Mouse (Mus musculus): ENCODE results near the gene Acadm. TPM values are rescaled to one million over a fixed set of nuclear protein-coding genes. Genes with fewer than 3 reads are reported as not detected.
A peak's percentile ranks its signal among the peaks of the same experiment; 100 is the strongest.

Acadm gene
- total and polyA plus RNA-seq, 2 experiments: 91.8 to 383 TPM

DNA sequence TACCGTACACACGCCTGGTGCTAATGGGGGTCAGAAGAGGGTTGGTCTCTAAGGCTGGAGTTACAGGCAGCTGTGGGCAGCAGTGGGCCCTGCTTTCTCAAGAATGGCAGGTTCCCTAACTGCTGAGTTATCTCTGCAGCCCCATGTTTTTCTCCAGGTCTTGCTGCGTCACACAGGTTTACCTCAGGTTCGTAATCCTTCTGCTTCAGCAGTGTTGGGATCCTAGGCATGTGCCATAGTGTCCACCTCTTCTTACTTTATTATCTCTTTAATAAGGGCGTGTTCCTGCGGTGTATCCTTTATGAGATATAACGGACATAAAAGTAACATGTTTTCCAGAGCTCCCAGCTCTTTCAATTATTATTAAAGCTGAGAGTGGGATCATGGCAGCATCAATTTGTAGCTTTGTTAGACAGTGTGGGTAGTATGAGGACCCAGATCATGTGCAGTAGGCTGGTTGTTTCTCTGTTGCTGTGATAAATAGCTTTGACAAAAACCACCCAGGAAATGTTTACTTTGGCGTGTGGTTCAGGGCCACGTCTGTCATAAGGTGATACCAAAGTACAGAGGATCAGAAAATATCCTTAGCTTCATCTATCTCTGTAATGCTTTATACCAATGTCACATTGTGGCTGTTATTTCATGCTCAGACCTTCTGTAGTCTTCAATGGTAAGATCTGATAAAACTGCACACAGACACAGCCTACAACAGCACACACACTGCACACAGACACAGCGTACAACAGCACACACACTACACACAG is 23.1 kb downstream of the Acadm start:
- peaks cover 29% of the 10 kb centered on the region for H3K36me3 ChIP-seq (ENCODE audit: control insufficient read depth, insufficient read depth, low read length)
- H3K4me1 ChIP-seq (ENCODE audit: control insufficient read depth, insufficient read depth, low read length): peaks cover 5% of the 10 kb centered on the region; the same call in 1 of the 2 replicates
- peak; percentile 83 for DNase-seq (ENCODE audit: extremely low read depth, low read depth, low spot score)
- no peak for TF ChIP-seq POLR2A (IDR thresholded peaks at IDR 0.05; ENCODE audit: extremely low read depth, insufficient read depth, low read length)
- TF ChIP-seq CTCF (IDR thresholded peaks at IDR 0.05; ENCODE audit: low read depth, low read length): no peak
- H3K9ac ChIP-seq (ENCODE audit: low read depth, low read length): peak overlapping the region; percentile 19; the same call in 1 of the 2 replicates
- H3K27ac ChIP-seq (replicated peaks; ENCODE audit: insufficient read depth, low read depth, low read length): no peak overlapping the region; the same call in 1 of the 2 replicates
- H3K27me3 ChIP-seq (ENCODE audit: control insufficient read depth, insufficient read depth, low read length): no peaks in the 10 kb centered on the region
- H3K79me2 ChIP-seq (ENCODE audit: control insufficient read depth, insufficient read depth, low read length): no peaks in the 10 kb centered on the region
- H3K4me3 ChIP-seq (ENCODE audit: insufficient read depth, low read depth, low read length): no peak overlapping the region
- WGBS: 76% methylated on average over 10 of the region's 10 CpGs

DNA sequence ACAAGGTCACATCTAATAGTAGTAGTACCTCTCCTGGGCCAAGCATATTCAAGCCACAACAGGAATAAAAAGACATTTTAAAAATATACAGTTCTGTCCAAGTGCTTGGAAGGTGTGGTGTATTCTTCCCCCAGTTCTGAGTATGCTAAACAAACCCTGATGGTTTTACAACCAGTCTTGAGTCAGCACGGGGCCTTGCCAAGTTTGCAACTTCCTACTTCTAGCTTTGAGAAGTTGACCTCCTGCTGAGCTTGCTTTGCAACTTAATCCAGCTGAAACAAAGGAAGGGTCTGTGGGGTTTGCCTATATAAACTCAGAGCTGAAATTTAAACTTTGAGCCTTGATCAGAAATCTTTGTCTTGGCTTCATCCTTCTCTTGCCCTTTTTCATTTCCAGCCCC is 27.2 kb downstream of the Acadm start:
- TF ChIP-seq POLR2A (IDR thresholded peaks at IDR 0.05; ENCODE audit: extremely low read depth, insufficient read depth, low read length) (no peak), CTCF (IDR thresholded peaks at IDR 0.05; ENCODE audit: low read depth, low read length) (no peak)
- Histone ChIP-seq H3K9ac (ENCODE audit: low read depth, low read length) (no peak overlapping the region), H3K36me3 (ENCODE audit: control insufficient read depth, insufficient read depth, low read length) (peaks cover 8% of the 10 kb centered on the region), H3K4me3 (ENCODE audit: insufficient read depth, low read depth, low read length) (no peak overlapping the region), H3K27me3 (ENCODE audit: control insufficient read depth, insufficient read depth, low read length) (no peaks in the 10 kb centered on the region), H3K27ac (replicated peaks; ENCODE audit: insufficient read depth, low read depth, low read length) (no peak overlapping the region), H3K4me1 (ENCODE audit: control insufficient read depth, insufficient read depth, low read length) (peaks cover 8% of the 10 kb centered on the region; the same call in 1 of the 2 replicates), H3K79me2 (ENCODE audit: control insufficient read depth, insufficient read depth, low read length) (peaks cover 2% of the 10 kb centered on the region; the same call in 1 of the 2 replicates)
- no peak for DNase-seq (ENCODE audit: extremely low read depth, low read depth, low spot score)
- 49% methylated on average over 1 of the region's 1 CpGs for WGBS

DNA sequence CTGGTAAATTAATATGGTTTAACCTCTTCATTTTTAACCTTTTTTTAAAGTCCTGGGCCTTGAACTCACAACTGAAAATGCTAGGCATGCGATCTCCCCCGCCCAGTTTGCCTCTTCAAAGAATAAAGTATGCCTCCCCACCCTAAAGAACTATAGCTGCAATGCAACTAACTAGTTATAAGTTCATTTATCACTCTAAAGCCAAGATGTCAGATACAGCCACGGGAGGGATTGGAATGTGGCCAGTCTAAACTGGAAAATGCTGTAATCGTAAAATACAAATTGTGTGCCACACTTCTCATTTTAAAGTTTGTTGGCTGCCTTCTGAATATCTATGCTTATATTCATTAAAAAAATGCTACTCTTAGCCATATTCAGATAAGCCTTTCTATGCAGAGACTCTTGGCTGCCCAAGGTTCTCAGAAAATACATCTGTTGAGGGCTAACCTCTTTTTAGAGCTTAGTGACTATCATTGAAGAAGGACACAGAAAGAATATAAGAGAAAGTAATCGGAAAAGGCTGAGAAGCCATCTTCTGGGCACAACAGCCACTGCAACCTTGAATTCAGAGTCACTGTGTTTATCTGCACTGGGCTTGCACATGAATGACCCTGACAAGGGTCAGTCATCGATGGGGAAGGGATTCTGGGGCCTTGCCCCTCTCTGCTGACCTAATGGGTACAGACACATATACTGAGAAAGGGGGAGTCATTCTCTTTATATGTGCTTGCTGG is 30.8 kb downstream of the Acadm start:
- TF ChIP-seq POLR2A (IDR thresholded peaks at IDR 0.05; ENCODE audit: extremely low read depth, insufficient read depth, low read length) (no peak), CTCF (IDR thresholded peaks at IDR 0.05; ENCODE audit: low read depth, low read length) (no peak)
- 20% methylated on average over 6 of the region's 6 CpGs for WGBS
- Histone ChIP-seq H3K36me3 (ENCODE audit: control insufficient read depth, insufficient read depth, low read length) (peaks cover 25% of the 10 kb centered on the region), H3K27me3 (ENCODE audit: control insufficient read depth, insufficient read depth, low read length) (no peaks in the 10 kb centered on the region), H3K4me3 (ENCODE audit: insufficient read depth, low read depth, low read length) (peak overlapping the region; percentile 92; the same call in 1 of the 2 replicates), H3K79me2 (ENCODE audit: control insufficient read depth, insufficient read depth, low read length) (peaks cover 2% of the 10 kb centered on the region; the same call in 1 of the 2 replicates), H3K4me1 (ENCODE audit: control insufficient read depth, insufficient read depth, low read length) (peaks cover 24% of the 10 kb centered on the region), H3K27ac (replicated peaks; ENCODE audit: insufficient read depth, low read depth, low read length) (peak overlapping the region; percentile 27; the same call in 1 of the 2 replicates), H3K9ac (ENCODE audit: low read depth, low read length) (no peak overlapping the region)
- peak; percentile 29 for DNase-seq (ENCODE audit: extremely low read depth, low read depth, low spot score)

DNA sequence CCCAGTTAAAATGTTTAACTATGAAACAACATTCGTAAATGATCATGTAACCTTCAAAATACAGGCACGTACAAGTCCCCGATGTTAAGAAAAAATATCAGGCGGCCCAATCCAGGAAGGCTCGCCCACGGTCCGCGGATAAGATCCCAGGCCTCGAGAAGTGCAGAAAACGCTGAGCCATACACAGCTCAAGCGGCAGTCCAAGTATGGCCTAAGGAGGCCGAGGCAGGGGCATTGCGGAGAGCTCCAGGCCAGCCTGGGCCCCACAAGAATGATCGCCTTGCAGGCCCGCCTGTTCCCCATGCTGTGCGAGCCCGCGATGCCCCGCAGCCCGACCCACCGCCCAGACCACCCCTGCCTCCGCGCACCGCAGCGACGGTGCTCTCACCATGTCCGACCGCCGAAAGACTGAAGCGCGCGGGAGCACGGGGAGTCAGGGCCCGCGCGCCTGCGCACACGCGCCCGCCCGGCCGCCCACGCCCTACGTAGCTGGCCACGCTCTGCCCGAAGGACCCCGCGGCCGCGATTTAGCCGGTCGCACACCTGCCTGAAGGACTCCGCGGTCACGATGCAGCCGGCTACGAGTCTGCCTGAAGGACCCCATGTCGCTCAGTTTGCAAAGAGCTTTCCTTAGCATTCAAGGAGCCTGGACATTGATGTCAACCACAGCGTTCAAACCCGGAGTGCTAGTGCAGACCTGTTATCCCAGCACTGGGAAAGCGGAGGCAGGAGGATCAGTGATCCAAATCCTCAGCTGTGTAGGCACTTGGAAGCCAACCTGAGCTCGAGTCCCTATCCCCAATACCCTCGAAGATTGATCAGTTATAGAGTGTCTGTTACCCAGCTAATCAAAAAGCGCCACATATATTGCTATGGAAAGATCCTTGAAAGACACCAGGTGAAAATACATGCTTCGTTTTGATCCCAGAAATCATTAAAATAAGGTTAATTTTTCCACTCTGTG is 31.6 kb downstream of the Acadm start, which contains the start of gene Rabggtb:
Gene Rabggtb, minus strand, starts transcription at position 464 of the 964 bp plus-strand sequence.
- WGBS: under 1% methylated on average over 56 of the region's 65 CpGs
- H3K27me3 ChIP-seq (ENCODE audit: control insufficient read depth, insufficient read depth, low read length): no peaks in the 10 kb centered on the region
- DNase-seq (ENCODE audit: extremely low read depth, low read depth, low spot score): peak; percentile 81
- H3K36me3 ChIP-seq (ENCODE audit: control insufficient read depth, insufficient read depth, low read length): peaks cover 33% of the 10 kb centered on the region
- H3K79me2 ChIP-seq (ENCODE audit: control insufficient read depth, insufficient read depth, low read length): peaks cover 2% of the 10 kb centered on the region; the same call in 1 of the 2 replicates
- TF ChIP-seq POLR2A (IDR thresholded peaks at IDR 0.05; ENCODE audit: extremely low read depth, insufficient read depth, low read length) (peak; percentile 95), CTCF (IDR thresholded peaks at IDR 0.05; ENCODE audit: low read depth, low read length) (no peak)
- H3K4me3 ChIP-seq (ENCODE audit: insufficient read depth, low read depth, low read length): peak within 1 kb of the TSS; percentile 92
- H3K9ac ChIP-seq (ENCODE audit: low read depth, low read length): peak within 1 kb of the TSS; percentile 97
- H3K27ac ChIP-seq (replicated peaks; ENCODE audit: insufficient read depth, low read depth, low read length): peak within 1 kb of the TSS; percentile 90
- H3K4me1 ChIP-seq (ENCODE audit: control insufficient read depth, insufficient read depth, low read length): peaks cover 24% of the 10 kb centered on the region

DNA sequence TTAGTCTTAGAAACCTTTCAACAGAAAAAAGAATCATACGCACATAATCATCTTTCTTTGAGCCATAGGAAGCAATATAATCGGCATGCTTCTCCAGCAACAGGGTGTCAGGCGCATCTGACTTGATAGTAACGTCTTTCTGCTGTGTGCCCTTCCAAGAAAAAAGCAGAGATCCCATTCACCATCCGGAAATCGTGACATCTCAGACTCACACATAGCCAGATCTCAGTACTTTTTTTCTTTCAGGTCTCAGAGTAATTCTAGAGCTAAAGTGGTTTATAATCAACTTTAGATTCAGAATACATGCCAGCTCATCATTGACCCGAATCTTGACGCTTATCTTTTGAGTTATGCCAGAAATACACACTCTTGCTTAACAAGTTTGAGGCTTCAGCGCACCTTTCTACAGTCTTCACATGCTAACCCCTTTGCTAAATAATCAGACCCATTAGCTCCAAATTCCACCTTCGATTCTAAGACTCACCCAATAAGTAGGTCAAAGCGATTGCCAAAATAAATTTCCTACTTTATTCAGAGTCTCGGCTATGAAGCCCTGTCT is 32.5 kb downstream of the Acadm start:
- peak overlapping the region; percentile 97 for H3K9ac ChIP-seq (ENCODE audit: low read depth, low read length)
- TF ChIP-seq CTCF (IDR thresholded peaks at IDR 0.05; ENCODE audit: low read depth, low read length): no peak
- TF ChIP-seq POLR2A (IDR thresholded peaks at IDR 0.05; ENCODE audit: extremely low read depth, insufficient read depth, low read length): no peak
- peak overlapping the region; percentile 92 for H3K4me3 ChIP-seq (ENCODE audit: insufficient read depth, low read depth, low read length)
- WGBS: 1% methylated on average over 12 of the region's 12 CpGs
- peak; percentile 90 for DNase-seq (ENCODE audit: extremely low read depth, low read depth, low spot score)
- H3K36me3 ChIP-seq (ENCODE audit: control insufficient read depth, insufficient read depth, low read length): peaks cover 39% of the 10 kb centered on the region
- peaks cover 2% of the 10 kb centered on the region; the same call in 1 of the 2 replicates for H3K79me2 ChIP-seq (ENCODE audit: control insufficient read depth, insufficient read depth, low read length)
- H3K27ac ChIP-seq (replicated peaks; ENCODE audit: insufficient read depth, low read depth, low read length): peak overlapping the region; percentile 85
- H3K27me3 ChIP-seq (ENCODE audit: control insufficient read depth, insufficient read depth, low read length): no peaks in the 10 kb centered on the region
- H3K4me1 ChIP-seq (ENCODE audit: control insufficient read depth, insufficient read depth, low read length): peaks cover 24% of the 10 kb centered on the region
